Mouse (Mus musculus) olfactory bulb, adult 2 months (tissue): ENCODE data around the gene Anks1.

Experiments
- CTCF ChIP-seq: fragments of 200-500 bp; IDR thresholded peaks from 2 replicates; pipeline ENCODE4 v1.5.1; 2012; ENCODE audit warnings: low read depth, mild to moderate bottlenecking, low read length, moderate library complexity; ENCODE audit not compliant: insufficient read depth
- POLR2A ChIP-seq: fragments of 200-500 bp; IDR thresholded peaks from 2 replicates; pipeline ENCODE4 v1.6.1; 2012; ENCODE audit warnings: mild to moderate bottlenecking, low read depth, low read length, moderate library complexity; ENCODE audit not compliant: insufficient read depth

- TF ChIP-seq CTCF (no peak), POLR2A (no peak)
Measured at GRCm38 (mm10) chr17:28014449-28014848, 105.3 kb downstream of the Anks1 start.
